Mouse (Mus musculus) MEL (cell line): Measurements from ENCODE around the gene C3.
A peak's percentile ranks its signal among the peaks of the same experiment; 100 is the strongest.

ENCODE experiments used
- GATA1 ChIP-seq: IDR thresholded peaks from 2 replicates; pipeline ENCODE4 v1.6.1; 2011; ENCODE audit warnings: low read depth, low read length, improper control_type of control experiment
- MAFK ChIP-seq: IDR thresholded peaks from 2 replicates; pipeline ENCODE4 v1.6.1; 2011; ENCODE audit warnings: low read depth, mild to moderate bottlenecking, low read length, improper control_type of control experiment, borderline replicate concordance
- TBP ChIP-seq: IDR thresholded peaks from 2 replicates; pipeline ENCODE4 v1.8.0; 2011; ENCODE audit warnings: low read depth, low read length, improper control_type of control experiment
- USF2 ChIP-seq, 2 experiments: IDR thresholded peaks; 2 replicates each; pipeline ENCODE4 v1.6.1; 2011 to 2012; ENCODE audit warnings: improper control_type of control experiment in 2 of 2, low read length in 2 of 2, borderline replicate concordance in 1 of 2, inconsistent platforms in 1 of 2, low read depth in 1 of 2, mild to moderate bottlenecking in 1 of 2; ENCODE audit not compliant: insufficient read depth in 1 of 2

DNA sequence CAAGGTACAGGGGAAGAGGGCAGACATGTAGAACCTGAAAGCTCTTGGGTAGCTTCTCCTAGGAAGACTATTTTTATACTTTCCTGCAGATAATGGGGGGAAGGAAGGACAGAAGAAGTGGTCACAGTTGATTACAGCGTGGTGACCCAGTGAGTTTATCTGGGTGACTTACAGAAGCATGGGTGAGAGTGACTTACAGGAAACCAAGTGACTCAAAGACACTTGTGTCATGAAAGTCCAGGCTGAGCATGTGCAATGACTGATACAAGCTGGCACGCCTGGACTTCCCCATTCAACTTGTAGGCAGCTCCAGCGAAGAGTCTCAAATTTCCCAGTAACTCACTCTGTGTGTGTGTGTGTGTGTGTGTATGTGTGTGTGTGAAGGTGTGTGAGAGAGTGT lies 29.7 kb downstream of the C3 start:
- TF ChIP-seq USF2 (IDR thresholded peaks at IDR 0.05; ENCODE audit: borderline replicate concordance in 1 of 2, insufficient read depth in 1 of 2, low read depth in 1 of 2, low read length in 2 of 2) = no peak
- TF ChIP-seq MAFK = no peak
- TF ChIP-seq GATA1 = peak; percentile 71
- no peak for TF ChIP-seq TBP
